Mouse (Mus musculus): ENCODE results near the gene Chac1. TPM values are rescaled to one million over a fixed set of nuclear protein-coding genes. Genes with fewer than 3 reads are reported as not detected.

Chac1 gene
- total RNA-seq, 2 experiments from 2014 or later = 6.5 to 8.9 TPM

- DNase-seq (ENCODE audit: low spot score in 2 of 2) = no peak
- H3K4me3 ChIP-seq = no peak overlapping the region
- no peak overlapping the region for H3K27ac ChIP-seq
- no peak for TF ChIP-seq CTCF (conservative IDR thresholded peaks at IDR 0.05)
These were observed 16.9 kb upstream of the Chac1 start for GRCm38 (mm10) chr2:119334135-119334534.

- Histone ChIP-seq H3K4me3 (no peak overlapping the region), H3K27ac (no peak overlapping the region)
- no peak for TF ChIP-seq CTCF (conservative IDR thresholded peaks at IDR 0.05)
- no peak for DNase-seq (ENCODE audit: low spot score in 2 of 2)
These were observed 16.0 kb upstream of the Chac1 start for GRCm38 (mm10) chr2:119334964-119335525.

GRCm38 (mm10) chr2:119335535-119335934 lies 15.5 kb upstream of the Chac1 start:
- Histone ChIP-seq H3K4me3 (no peak overlapping the region), H3K27ac (no peak overlapping the region)
- DNase-seq (ENCODE audit: low spot score in 2 of 2) = no peak
- TF ChIP-seq CTCF (conservative IDR thresholded peaks at IDR 0.05) = no peak

GRCm38 (mm10) chr2:119336002-119336401 lies 15.0 kb upstream of the Chac1 start:
- TF ChIP-seq CTCF (conservative IDR thresholded peaks at IDR 0.05) = no peak
- Histone ChIP-seq H3K4me3 (no peak overlapping the region), H3K27ac (no peak overlapping the region)
- no peak for DNase-seq (ENCODE audit: low spot score in 2 of 2)

- DNase-seq (ENCODE audit: low spot score in 2 of 2) = no peak
- no peak overlapping the region for H3K4me3 ChIP-seq
- H3K27ac ChIP-seq = peak overlapping the region; percentile 76; the same call in 1 of the 2 replicates
- TF ChIP-seq CTCF (conservative IDR thresholded peaks at IDR 0.05) = no peak
These were observed 14.6 kb upstream of the Chac1 start for GRCm38 (mm10) chr2:119336470-119336869.

- peak overlapping the region; percentile 76 for H3K27ac ChIP-seq
- TF ChIP-seq CTCF (conservative IDR thresholded peaks at IDR 0.05) = peak; percentile 99
- H3K4me3 ChIP-seq = peak overlapping the region; percentile 60
- DNase-seq (ENCODE audit: low spot score in 2 of 2) = peak; percentile 67 to 87
These were observed 13.4 kb upstream of the Chac1 start for GRCm38 (mm10) chr2:119337425-119338265.

- no peak overlapping the region for H3K27ac ChIP-seq
- TF ChIP-seq CTCF (conservative IDR thresholded peaks at IDR 0.05) = no peak
- DNase-seq (ENCODE audit: low spot score in 2 of 2) = no peak
- H3K4me3 ChIP-seq = no peak overlapping the region
These were observed 6.4 kb upstream of the Chac1 start for GRCm38 (mm10) chr2:119344537-119345138.

- no peak for TF ChIP-seq CTCF (conservative IDR thresholded peaks at IDR 0.05)
- DNase-seq (ENCODE audit: low spot score in 2 of 2) = no peak
- no peak overlapping the region for H3K27ac ChIP-seq
- no peak overlapping the region for H3K4me3 ChIP-seq
These were observed 2.7 kb downstream of the Chac1 start for GRCm38 (mm10) chr2:119353707-119354106.

- no peak for DNase-seq (ENCODE audit: low spot score in 2 of 2)
These were observed 4.1 kb downstream of the Chac1 start for GRCm38 (mm10) chr2:119355089-119355488.

GRCm38 (mm10) chr2:119355651-119356050 lies 4.6 kb downstream of the Chac1 start:
- DNase-seq (ENCODE audit: low spot score in 2 of 2) = no peak
- H3K4me3 ChIP-seq = no peak overlapping the region
- peak; percentile 19; the same call in 1 of the 2 replicates for TF ChIP-seq CTCF (conservative IDR thresholded peaks at IDR 0.05)
- H3K27ac ChIP-seq = no peak overlapping the region

More at GRCm38 (mm10) chr2:119355089-119355488, 4.1 kb downstream of the Chac1 start:
- TF ChIP-seq CTCF (conservative IDR thresholded peaks at IDR 0.05) = no peak
- H3K4me3 ChIP-seq = no peak overlapping the region
- no peak overlapping the region for H3K27ac ChIP-seq

- DNase-seq (ENCODE audit: low spot score in 2 of 2) = no peak
- no peak for TF ChIP-seq CTCF (conservative IDR thresholded peaks at IDR 0.05)
- Histone ChIP-seq H3K27ac (no peak overlapping the region), H3K4me3 (no peak overlapping the region)
These were observed 5.3 kb downstream of the Chac1 start for GRCm38 (mm10) chr2:119356310-119356709.

- Histone ChIP-seq H3K27ac (no peak overlapping the region), H3K4me3 (no peak overlapping the region)
- TF ChIP-seq CTCF (conservative IDR thresholded peaks at IDR 0.05) = no peak
- DNase-seq (ENCODE audit: low spot score in 2 of 2) = no peak
These were observed 5.8 kb downstream of the Chac1 start for GRCm38 (mm10) chr2:119356805-119357204.

GRCm38 (mm10) chr2:119358249-119358648 lies 7.2 kb downstream of the Chac1 start:
- no peak for DNase-seq (ENCODE audit: low spot score in 2 of 2)
- TF ChIP-seq CTCF (conservative IDR thresholded peaks at IDR 0.05) = no peak
- Histone ChIP-seq H3K4me3 (no peak overlapping the region), H3K27ac (no peak overlapping the region)

All from layer of hippocampus, adult 2 months (tissue).